Mouse (Mus musculus) lung, postnatal 0 days (tissue): ENCODE measurements around the gene Mtx3.

ENCODE experiments used
- CTCF ChIP-seq: IDR thresholded peaks from 2 replicates; pipeline ENCODE4 v1.5.1; 2016; ENCODE audit warnings: antibody characterized with exemption, mild to moderate bottlenecking
- EP300 ChIP-seq: IDR thresholded peaks from 2 replicates; pipeline ENCODE4 v1.6.1; 2016; ENCODE audit warnings: antibody characterized with exemption, mild to moderate bottlenecking, control low read depth

DNA sequence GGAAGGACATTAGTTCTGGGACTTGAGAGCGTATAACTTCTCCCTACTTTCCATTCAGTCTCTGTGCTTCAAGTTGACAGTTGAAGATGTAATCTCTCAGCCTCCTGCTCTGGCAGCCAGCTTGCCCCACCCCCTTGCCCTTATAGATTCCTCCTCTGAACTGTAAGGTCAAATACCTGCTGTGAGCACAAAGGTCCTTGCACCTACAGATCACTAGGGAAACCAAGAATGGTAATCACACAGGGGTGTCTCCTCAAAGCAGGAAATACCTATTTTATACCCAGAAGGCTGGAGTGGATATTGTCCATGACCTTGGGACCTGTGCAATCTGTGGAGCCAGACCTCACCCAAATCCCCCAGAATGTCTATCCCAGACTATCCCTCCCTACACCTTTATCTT lies 40.4 kb downstream of the Mtx3 start:
- no peak for TF ChIP-seq CTCF
- no peak for TF ChIP-seq EP300
